Mouse (Mus musculus) neural tube, embryonic 12.5 days (tissue): Measurements from ENCODE around the gene Cacnb4. TPM values are rescaled to one million over a fixed set of nuclear protein-coding genes. Genes with fewer than 3 reads are reported as not detected.
A peak's percentile ranks its signal among the peaks of the same experiment; 100 is the strongest.

Experiments used
- ATAC-seq: fragments of 200-750 bp; cut with Nextera tagmentation; 2 replicates; pipeline ENCODE4 v1.8.0; 2017; ENCODE audit warnings: low read depth, mild to moderate bottlenecking, moderate TSS enrichment, moderate library complexity; ENCODE audit not compliant: low FRiP score
- H3K27ac ChIP-seq: fragments of 300-500 bp; sonication (generic); 2 replicates; pipeline ENCODE4 v1.5.1; 2016
- H3K27me3 ChIP-seq: fragments of 300-500 bp; sonication (generic); replicated peaks from 2 replicates; pipeline ENCODE4 v1.6.1; 2016; ENCODE audit warnings: mild to moderate bottlenecking
- H3K36me3 ChIP-seq: fragments of 300-500 bp; sonication (generic); 2 replicates; pipeline ENCODE4 v1.6.1; 2016; ENCODE audit warnings: mild to moderate bottlenecking
- H3K4me1 ChIP-seq: fragments of 300-500 bp; sonication (generic); 2 replicates; pipeline ENCODE4 v1.6.1; 2016
- H3K4me2 ChIP-seq: fragments of 300-500 bp; sonication (generic); replicated peaks from 2 replicates; pipeline ENCODE4 v1.6.1; 2016; ENCODE audit warnings: mild to moderate bottlenecking
- H3K4me3 ChIP-seq: fragments of 300-500 bp; sonication (generic); 2 replicates; pipeline ENCODE4 v1.5.1; 2016
- H3K9ac ChIP-seq: fragments of 300-500 bp; sonication (generic); 2 replicates; pipeline ENCODE4 v1.6.1; 2016; ENCODE audit warnings: mild to moderate bottlenecking
- H3K9me3 ChIP-seq: fragments of 300-500 bp; sonication (generic); 2 replicates; pipeline ENCODE4 v1.6.1; 2016; ENCODE audit warnings: mild to moderate bottlenecking
- WGBS: fragments of 180-500 bp; shearing (Covaris S2); methylation state at CpG from one replicate; pipeline ENCODE4 v1.1.7; 2016; 5-methylcytosine and 5-hydroxymethylcytosine counted together
- polyA plus RNA-seq: library from polyadenylated mRNA; unstranded; fragments of >200 nt; fragmentation: Nextera tagmentation; extraction: Ambion mirVana; gene quantifications from 2 replicates; pipeline ENCODE4 v1.2.1, GENCODE M21; 2016

Gene Cacnb4
- polyA plus RNA-seq, 1 experiment from 2014 or later: 5.9 TPM

GRCm38 (mm10) chr2:52593260-52593659, 83.4 kb downstream of the Cacnb4 start:
- Histone ChIP-seq H3K4me1 (peaks cover 10% of the 10 kb centered on the region; the same call in 1 of the 2 replicates), H3K36me3 (no peaks in the 10 kb centered on the region), H3K9me3 (no peaks in the 10 kb centered on the region), H3K27me3 (no peaks in the 10 kb centered on the region), H3K4me3 (no peak overlapping the region), H3K27ac (no peak overlapping the region), H3K4me2 (no peak overlapping the region), H3K9ac (no peak overlapping the region)
- ATAC-seq: no peak
- 68% methylated on average over 5 of the region's 5 CpGs for WGBS

- H3K27ac ChIP-seq: no peak overlapping the region
- WGBS: under 1% methylated on average over 5 of the region's 5 CpGs
Measured at GRCm38 (mm10) chr2:52590970-52591347, 85.7 kb downstream of the Cacnb4 start.

GRCm38 (mm10) chr2:52590340-52590969, 86.2 kb downstream of the Cacnb4 start:
- H3K9ac ChIP-seq: no peak overlapping the region
- WGBS: 55% methylated on average over 7 of the region's 7 CpGs
- no peak overlapping the region for H3K4me3 ChIP-seq
- no peaks in the 10 kb centered on the region for H3K27me3 ChIP-seq
- no peak overlapping the region for H3K27ac ChIP-seq
- ATAC-seq: peak; percentile 37; the same call in 1 of the 2 replicates
- no peak overlapping the region; the same call in 1 of the 2 replicates for H3K4me2 ChIP-seq
- H3K9me3 ChIP-seq: no peaks in the 10 kb centered on the region
- H3K4me1 ChIP-seq: peaks cover 10% of the 10 kb centered on the region; the same call in 1 of the 2 replicates
- no peaks in the 10 kb centered on the region for H3K36me3 ChIP-seq

More at GRCm38 (mm10) chr2:52590970-52591347, 85.7 kb downstream of the Cacnb4 start:
- H3K4me1 ChIP-seq: peaks cover 10% of the 10 kb centered on the region; the same call in 1 of the 2 replicates
- H3K36me3 ChIP-seq: no peaks in the 10 kb centered on the region
- no peak overlapping the region for H3K9ac ChIP-seq
- no peaks in the 10 kb centered on the region for H3K9me3 ChIP-seq
- no peaks in the 10 kb centered on the region for H3K27me3 ChIP-seq
- peak; percentile 80 for ATAC-seq
- no peak overlapping the region for H3K4me3 ChIP-seq
- no peak overlapping the region; the same call in 1 of the 2 replicates for H3K4me2 ChIP-seq

GRCm38 (mm10) chr2:52589514-52589913, 87.1 kb downstream of the Cacnb4 start:
- Histone ChIP-seq H3K36me3 (no peaks in the 10 kb centered on the region), H3K9me3 (no peaks in the 10 kb centered on the region), H3K9ac (no peak overlapping the region), H3K4me2 (no peak overlapping the region), H3K27me3 (no peaks in the 10 kb centered on the region), H3K27ac (no peak overlapping the region), H3K4me1 (peaks cover 10% of the 10 kb centered on the region; the same call in 1 of the 2 replicates), H3K4me3 (no peak overlapping the region)
- WGBS: 86% methylated on average over 4 of the region's 4 CpGs
- ATAC-seq: no peak

GRCm38 (mm10) chr2:52585384-52585783, 91.2 kb downstream of the Cacnb4 start:
- Histone ChIP-seq H3K27me3 (no peaks in the 10 kb centered on the region), H3K4me1 (peaks cover 2% of the 10 kb centered on the region; the same call in 1 of the 2 replicates), H3K9ac (no peak overlapping the region), H3K36me3 (no peaks in the 10 kb centered on the region), H3K9me3 (no peaks in the 10 kb centered on the region), H3K27ac (no peak overlapping the region), H3K4me2 (no peak overlapping the region), H3K4me3 (no peak overlapping the region)
- whole genome bisulfite sequencing: 86% methylated on average over 4 of the region's 4 CpGs
- no peak for ATAC-seq

- no peak for ATAC-seq
- no peak overlapping the region for H3K4me2 ChIP-seq
- H3K4me1 ChIP-seq: no peaks in the 10 kb centered on the region
- H3K4me3 ChIP-seq: no peak overlapping the region
- H3K27me3 ChIP-seq: no peaks in the 10 kb centered on the region
- no peaks in the 10 kb centered on the region for H3K9me3 ChIP-seq
- no peak overlapping the region for H3K9ac ChIP-seq
- WGBS: 87% methylated on average over 11 of the region's 11 CpGs
- H3K36me3 ChIP-seq: no peaks in the 10 kb centered on the region
- no peak overlapping the region for H3K27ac ChIP-seq
Measured at GRCm38 (mm10) chr2:52581132-52581781, 95.4 kb downstream of the Cacnb4 start.

GRCm38 (mm10) chr2:52580697-52581096, 95.9 kb downstream of the Cacnb4 start:
- Histone ChIP-seq H3K9me3 (no peaks in the 10 kb centered on the region), H3K27ac (no peak overlapping the region), H3K4me2 (no peak overlapping the region), H3K4me1 (no peaks in the 10 kb centered on the region), H3K27me3 (no peaks in the 10 kb centered on the region), H3K36me3 (no peaks in the 10 kb centered on the region), H3K4me3 (no peak overlapping the region), H3K9ac (no peak overlapping the region)
- no peak for ATAC-seq
- WGBS: 63% methylated on average over 5 of the region's 5 CpGs

GRCm38 (mm10) chr2:52578846-52579245, 97.8 kb downstream of the Cacnb4 start:
- no peak overlapping the region for H3K27ac ChIP-seq
- no peak overlapping the region for H3K4me3 ChIP-seq
- H3K4me1 ChIP-seq: no peaks in the 10 kb centered on the region
- no peaks in the 10 kb centered on the region for H3K27me3 ChIP-seq
- no peak overlapping the region for H3K4me2 ChIP-seq
- no peaks in the 10 kb centered on the region for H3K36me3 ChIP-seq
- ATAC-seq: no peak
- no peak overlapping the region for H3K9ac ChIP-seq
- 43% methylated on average over 3 of the region's 3 CpGs for WGBS
- no peaks in the 10 kb centered on the region for H3K9me3 ChIP-seq

- H3K36me3 ChIP-seq: no peaks in the 10 kb centered on the region
- H3K9me3 ChIP-seq: no peaks in the 10 kb centered on the region
- H3K9ac ChIP-seq: no peak overlapping the region
- ATAC-seq: no peak
- no peak overlapping the region for H3K4me3 ChIP-seq
- H3K4me2 ChIP-seq: no peak overlapping the region
- H3K27ac ChIP-seq: no peak overlapping the region
- 82% methylated on average over 4 of the region's 4 CpGs for WGBS
- H3K27me3 ChIP-seq: no peaks in the 10 kb centered on the region
- H3K4me1 ChIP-seq: no peaks in the 10 kb centered on the region
Measured at GRCm38 (mm10) chr2:52577700-52578099, 98.9 kb downstream of the Cacnb4 start.

GRCm38 (mm10) chr2:52576546-52576945, 100.1 kb downstream of the Cacnb4 start:
- Histone ChIP-seq H3K36me3 (no peaks in the 10 kb centered on the region), H3K4me3 (no peak overlapping the region)
- 97% methylated on average over 2 of the region's 2 CpGs for WGBS

GRCm38 (mm10) chr2:52575637-52576175, 100.9 kb downstream of the Cacnb4 start:
- no peak overlapping the region for H3K9ac ChIP-seq
- no peaks in the 10 kb centered on the region for H3K4me1 ChIP-seq
- no peaks in the 10 kb centered on the region for H3K27me3 ChIP-seq
- H3K4me3 ChIP-seq: no peak overlapping the region
- no peaks in the 10 kb centered on the region for H3K9me3 ChIP-seq
- H3K27ac ChIP-seq: no peak overlapping the region
- no peak for ATAC-seq
- 90% methylated on average over 10 of the region's 10 CpGs for WGBS
- H3K36me3 ChIP-seq: no peaks in the 10 kb centered on the region
- no peak overlapping the region for H3K4me2 ChIP-seq

More at GRCm38 (mm10) chr2:52576546-52576945, 100.1 kb downstream of the Cacnb4 start:
- Histone ChIP-seq H3K4me2 (no peak overlapping the region), H3K4me1 (no peaks in the 10 kb centered on the region), H3K27ac (no peak overlapping the region), H3K9ac (no peak overlapping the region), H3K27me3 (no peaks in the 10 kb centered on the region), H3K9me3 (no peaks in the 10 kb centered on the region)
- no peak for ATAC-seq

- H3K9me3 ChIP-seq: no peaks in the 10 kb centered on the region
- WGBS: 82% methylated on average over 3 of the region's 3 CpGs
- no peaks in the 10 kb centered on the region for H3K27me3 ChIP-seq
- H3K27ac ChIP-seq: no peak overlapping the region
- no peaks in the 10 kb centered on the region for H3K4me1 ChIP-seq
- ATAC-seq: no peak
- no peak overlapping the region for H3K4me3 ChIP-seq
- H3K36me3 ChIP-seq: no peaks in the 10 kb centered on the region
- no peak overlapping the region for H3K4me2 ChIP-seq
- no peak overlapping the region for H3K9ac ChIP-seq
Measured at GRCm38 (mm10) chr2:52574929-52575328, 101.7 kb downstream of the Cacnb4 start.
